Mouse (Mus musculus) kidney, embryonic 16.5 days (tissue): Measurements from ENCODE around the gene Ccdc96. TPM values are rescaled to one million over a fixed set of nuclear protein-coding genes. Genes with fewer than 3 reads are reported as not detected.

Source experiments
- ATAC-seq: fragments of 200-750 bp; cut with Nextera tagmentation; 2 replicates; pipeline ENCODE4 v1.8.0; 2017; ENCODE audit warnings: moderate TSS enrichment; ENCODE audit not compliant: low FRiP score, low TSS enrichment
- H3K27ac ChIP-seq: fragments of 300-500 bp; sonication (generic); 2 replicates; pipeline ENCODE4 v1.5.1; 2014; ENCODE audit warnings: low read length
- H3K27me3 ChIP-seq: fragments of 300-500 bp; sonication (generic); 2 replicates; pipeline ENCODE4 v1.6.1; 2014; ENCODE audit warnings: low read length, control low read depth, mixed read lengths; ENCODE audit not compliant: insufficient read depth
- H3K36me3 ChIP-seq: fragments of 300-500 bp; sonication (generic); 2 replicates; pipeline ENCODE4 v1.6.1; 2014; ENCODE audit warnings: low read length, control low read depth, mixed read lengths; ENCODE audit not compliant: insufficient read depth
- H3K4me1 ChIP-seq: fragments of 300-500 bp; sonication (generic); 2 replicates; pipeline ENCODE4 v1.6.1; 2014; ENCODE audit warnings: low read length, control low read depth, mixed read lengths; ENCODE audit not compliant: insufficient read depth
- H3K4me2 ChIP-seq: fragments of 300-500 bp; sonication (generic); replicated peaks from 2 replicates; pipeline ENCODE4 v1.6.1; 2014; ENCODE audit warnings: low read depth, low read length
- H3K4me3 ChIP-seq: fragments of 300-500 bp; sonication (generic); 2 replicates; pipeline ENCODE4 v1.5.1; 2014; ENCODE audit warnings: mild to moderate bottlenecking, low read length
- H3K9ac ChIP-seq: fragments of 300-500 bp; sonication (generic); replicated peaks from 2 replicates; pipeline ENCODE4 v1.6.1; 2014; ENCODE audit warnings: low read length
- H3K9me3 ChIP-seq: fragments of 300-500 bp; sonication (generic); 2 replicates; pipeline ENCODE4 v1.6.1; 2016; ENCODE audit warnings: low read length, control low read depth
- WGBS: fragments of 180-500 bp; shearing (Covaris S2); extraction: QIAGEN DNeasy Blood & Tissue Kit; methylation state at CpG from one replicate; pipeline ENCODE4 v1.1.7; 2014; 5-methylcytosine and 5-hydroxymethylcytosine counted together
- polyA plus RNA-seq: library from polyadenylated mRNA; unstranded; fragments of >200 nt; fragmentation: Nextera tagmentation; extraction: Ambion mirVana; gene quantifications from 2 replicates; pipeline ENCODE4 v1.2.1, GENCODE M21; 2015

The Ccdc96 gene
- polyA plus RNA-seq, 1 experiment from 2014 or later: 0.76 TPM

GRCm38 (mm10) chr5:36471206-36471605 lies 13.2 kb upstream of the Ccdc96 start:
- Histone ChIP-seq H3K4me3 (no peak overlapping the region), H3K9ac (no peak overlapping the region), H3K9me3 (no peaks in the 10 kb centered on the region), H3K36me3 (peaks cover 50% of the 10 kb centered on the region), H3K4me2 (no peak overlapping the region), H3K27me3 (no peaks in the 10 kb centered on the region), H3K4me1 (peaks cover 3% of the 10 kb centered on the region), H3K27ac (no peak overlapping the region)
- 93% methylated on average over 8 of the region's 8 CpGs for WGBS
- peak; percentile 54; the same call in 1 of the 2 replicates for ATAC-seq

- no peaks in the 10 kb centered on the region for H3K27me3 ChIP-seq
- H3K36me3 ChIP-seq: peaks cover 55% of the 10 kb centered on the region
- H3K9ac ChIP-seq: no peak overlapping the region
- no peaks in the 10 kb centered on the region for H3K9me3 ChIP-seq
- H3K27ac ChIP-seq: no peak overlapping the region
- no peak for ATAC-seq
- 91% methylated on average over 4 of the region's 4 CpGs for WGBS
- no peaks in the 10 kb centered on the region for H3K4me1 ChIP-seq
- H3K4me3 ChIP-seq: no peak overlapping the region
- no peak overlapping the region for H3K4me2 ChIP-seq
Observed at GRCm38 (mm10) chr5:36472876-36473655, 11.3 kb upstream of the Ccdc96 start.

- Histone ChIP-seq H3K4me3 (no peak overlapping the region), H3K4me2 (no peak overlapping the region), H3K9me3 (no peaks in the 10 kb centered on the region), H3K36me3 (peaks cover 55% of the 10 kb centered on the region), H3K9ac (no peak overlapping the region), H3K27me3 (no peaks in the 10 kb centered on the region), H3K4me1 (no peaks in the 10 kb centered on the region), H3K27ac (no peak overlapping the region)
- WGBS: 88% methylated on average over 5 of the region's 5 CpGs
- peak; percentile 59; the same call in 1 of the 2 replicates for ATAC-seq
Observed at GRCm38 (mm10) chr5:36474283-36474682, 10.1 kb upstream of the Ccdc96 start.

GRCm38 (mm10) chr5:36477486-36477885 lies 6.9 kb upstream of the Ccdc96 start:
- no peak overlapping the region for H3K4me2 ChIP-seq
- 93% methylated on average over 3 of the region's 3 CpGs for WGBS
- H3K4me1 ChIP-seq: peaks cover 10% of the 10 kb centered on the region
- H3K9me3 ChIP-seq: no peaks in the 10 kb centered on the region
- H3K27ac ChIP-seq: no peak overlapping the region
- no peak overlapping the region for H3K4me3 ChIP-seq
- no peak for ATAC-seq
- H3K36me3 ChIP-seq: peaks cover 23% of the 10 kb centered on the region
- H3K9ac ChIP-seq: no peak overlapping the region
- no peaks in the 10 kb centered on the region for H3K27me3 ChIP-seq

- no peaks in the 10 kb centered on the region for H3K27me3 ChIP-seq
- no peaks in the 10 kb centered on the region for H3K9me3 ChIP-seq
- peaks cover 13% of the 10 kb centered on the region for H3K36me3 ChIP-seq
- H3K4me1 ChIP-seq: peaks cover 18% of the 10 kb centered on the region
- no peak for ATAC-seq
- H3K4me2 ChIP-seq: no peak overlapping the region
- 84% methylated on average over 6 of the region's 6 CpGs for WGBS
- H3K9ac ChIP-seq: no peak overlapping the region
- H3K4me3 ChIP-seq: no peak overlapping the region
- H3K27ac ChIP-seq: no peak overlapping the region
Observed at GRCm38 (mm10) chr5:36478540-36479420, 5.6 kb upstream of the Ccdc96 start.

DNA sequence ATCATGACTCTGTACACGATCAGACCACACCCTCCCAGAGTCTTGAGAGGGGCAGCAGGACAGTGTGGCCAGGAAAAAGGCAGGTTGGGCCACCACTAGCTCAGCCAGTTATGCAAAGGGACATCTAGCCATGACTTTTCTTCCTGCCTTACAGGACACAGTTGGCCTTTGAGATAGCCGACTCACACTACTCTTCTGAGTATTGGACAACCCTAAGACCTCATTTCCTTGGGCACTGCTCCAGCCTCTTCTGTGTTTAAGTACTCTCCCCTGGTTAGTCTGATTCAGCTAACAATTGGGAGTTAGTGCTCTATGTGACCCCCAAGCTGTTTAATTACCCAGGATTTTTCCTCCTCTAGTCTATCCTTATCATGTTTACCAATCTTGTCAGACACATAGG lies 4.7 kb upstream of the Ccdc96 start:
- ATAC-seq: no peak
- no peak overlapping the region for H3K4me2 ChIP-seq
- no peak overlapping the region for H3K27ac ChIP-seq
- 80% methylated on average over 2 of the region's 2 CpGs for WGBS
- H3K9me3 ChIP-seq: no peaks in the 10 kb centered on the region
- H3K4me1 ChIP-seq: peaks cover 19% of the 10 kb centered on the region
- H3K9ac ChIP-seq: no peak overlapping the region
- H3K27me3 ChIP-seq: peaks cover under 1% of the 10 kb centered on the region; the same call in 1 of the 2 replicates
- no peak overlapping the region for H3K4me3 ChIP-seq
- H3K36me3 ChIP-seq: peaks cover 8% of the 10 kb centered on the region

- 89% methylated on average over 4 of the region's 4 CpGs for WGBS
Observed at GRCm38 (mm10) chr5:36480398-36480797, 4.0 kb upstream of the Ccdc96 start.

GRCm38 (mm10) chr5:36481114-36481513 lies 3.3 kb upstream of the Ccdc96 start:
- Histone ChIP-seq H3K4me1 (peaks cover 25% of the 10 kb centered on the region), H3K4me3 (no peak overlapping the region), H3K4me2 (no peak overlapping the region), H3K9ac (no peak overlapping the region), H3K27ac (no peak overlapping the region), H3K27me3 (peaks cover 10% of the 10 kb centered on the region; the same call in 1 of the 2 replicates), H3K9me3 (no peaks in the 10 kb centered on the region), H3K36me3 (peaks cover 6% of the 10 kb centered on the region)
- no peak for ATAC-seq
- 79% methylated on average over 1 of the region's 1 CpGs for WGBS

More at GRCm38 (mm10) chr5:36480398-36480797, 4.0 kb upstream of the Ccdc96 start:
- H3K4me2 ChIP-seq: no peak overlapping the region
- H3K4me1 ChIP-seq: peaks cover 25% of the 10 kb centered on the region
- peaks cover 8% of the 10 kb centered on the region; the same call in 1 of the 2 replicates for H3K27me3 ChIP-seq
- no peak overlapping the region for H3K27ac ChIP-seq
- no peaks in the 10 kb centered on the region for H3K9me3 ChIP-seq
- no peak overlapping the region for H3K4me3 ChIP-seq
- H3K36me3 ChIP-seq: peaks cover 8% of the 10 kb centered on the region
- no peak overlapping the region for H3K9ac ChIP-seq
- ATAC-seq: no peak

DNA sequence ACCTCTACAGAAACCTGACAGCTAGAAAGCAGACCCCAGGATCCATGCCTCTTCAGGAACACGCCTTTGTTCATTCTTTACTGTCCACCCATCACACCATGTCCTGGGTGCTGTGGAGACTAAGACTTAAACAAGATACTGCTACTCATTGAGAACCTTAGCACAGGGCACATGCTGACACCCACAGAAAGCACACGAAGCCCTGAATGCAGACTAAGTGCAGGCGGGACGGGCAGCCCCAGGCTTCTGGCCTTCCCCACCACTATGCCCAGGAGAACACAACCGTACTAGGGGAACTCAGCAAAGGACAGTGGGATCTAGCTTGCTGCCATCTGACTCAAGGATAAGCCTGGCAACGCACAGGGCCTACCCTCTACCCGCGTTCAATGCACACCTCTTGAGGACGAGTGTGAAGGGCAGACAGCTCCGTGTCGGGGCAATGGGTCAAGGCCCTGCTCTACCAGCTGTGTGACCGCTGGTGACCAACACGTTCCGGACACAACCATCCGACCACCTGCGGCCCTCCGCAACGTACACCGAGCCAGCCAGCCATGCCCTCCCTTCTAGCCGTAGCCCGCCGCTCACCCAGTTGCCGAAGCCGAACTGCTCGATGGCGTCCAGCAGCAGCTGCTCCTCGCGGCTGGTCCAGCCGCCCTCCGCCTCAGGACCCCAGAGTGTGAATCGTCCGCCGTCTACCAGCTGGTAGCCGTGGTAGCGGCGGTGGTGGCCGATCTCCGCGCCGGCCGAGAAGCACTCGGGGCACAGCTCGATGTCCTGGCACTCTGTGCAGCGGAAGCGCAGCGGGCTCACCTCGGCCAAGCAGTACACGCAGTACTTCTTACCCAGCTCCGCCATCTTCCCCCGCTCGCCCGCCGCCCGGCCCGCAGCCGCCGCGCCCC lies 936 bp upstream of the Ccdc96 start:
- Histone ChIP-seq H3K9ac (peak overlapping the region; percentile 93), H3K27ac (peak overlapping the region; percentile 68), H3K27me3 (peaks cover 10% of the 10 kb centered on the region; the same call in 1 of the 2 replicates), H3K4me3 (peak overlapping the region; percentile 89), H3K4me1 (peaks cover 25% of the 10 kb centered on the region), H3K9me3 (no peaks in the 10 kb centered on the region), H3K36me3 (no peaks in the 10 kb centered on the region), H3K4me2 (peak overlapping the region; percentile 80)
- 2% methylated on average over 52 of the region's 58 CpGs for WGBS
- ATAC-seq: peak; percentile 41
